ENCODE assay signal across 1 mouse cellular context in the genomic region with DNA sequence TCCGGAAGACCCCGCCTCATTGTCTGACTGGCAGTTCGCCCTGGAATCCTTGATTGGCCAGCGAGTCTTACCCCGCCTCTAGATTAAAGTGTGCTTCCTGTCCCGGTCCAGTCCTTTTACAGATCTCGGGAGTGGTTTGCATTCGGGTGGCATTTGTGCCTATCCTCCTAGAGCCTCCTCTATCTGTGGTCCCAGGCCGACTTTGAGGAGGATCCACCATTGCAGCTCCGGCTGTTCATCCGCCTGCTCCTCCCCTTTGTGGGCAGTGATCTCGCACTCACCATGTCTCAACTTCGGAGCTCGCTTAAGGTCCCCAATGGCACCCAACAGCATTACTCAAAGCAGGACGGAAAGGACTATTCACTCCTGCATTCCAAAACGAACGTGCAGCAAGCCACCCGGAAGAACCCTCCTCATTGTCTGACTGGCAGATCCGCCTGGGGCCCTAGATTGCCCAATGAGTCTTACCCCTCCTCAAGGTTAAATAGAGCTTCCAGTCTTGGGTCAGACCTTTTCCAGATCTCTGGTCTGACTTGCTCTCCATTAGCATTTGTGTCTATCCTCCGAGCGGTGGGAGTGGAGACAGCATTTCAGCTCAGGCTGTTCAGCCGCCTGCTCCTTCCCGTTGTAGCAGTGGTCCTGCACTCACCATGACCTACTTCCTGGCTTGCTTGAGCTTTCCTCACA.
TF ChIP-seq lines count a peak whose summit lies in the region.

No protein-coding gene starts in this region.

TF ChIP-seq in CH12.LX, 34 proteins besides CTCF, POLR2A, EP300 and RAD21 (continued from another document):
- TF ChIP-seq ZMIZ1 (IDR thresholded peaks at IDR 0.05; ENCODE audit: low read depth, low read length) (peak; percentile 83), HCFC1 (IDR thresholded peaks at IDR 0.05; ENCODE audit: low read depth, low read length) (peak; percentile 76), UBTF (IDR thresholded peaks at IDR 0.05; ENCODE audit: low read depth, low read length) (no peak), MEF2A (IDR thresholded peaks at IDR 0.05; ENCODE audit: borderline replicate concordance, low read depth, low read length) (no peak), MAFK (IDR thresholded peaks at IDR 0.05; ENCODE audit: insufficient replicate concordance, low read length) (no peak), CHD2 (IDR thresholded peaks at IDR 0.05; ENCODE audit: low read length) (peak; percentile 77), PAX5 (IDR thresholded peaks at IDR 0.05; ENCODE audit: low read length) (no peak), IRF4 (IDR thresholded peaks at IDR 0.05; ENCODE audit: low read depth, low read length) (peak; percentile 55; the same call in 1 of the 2 replicates), E2F4 (IDR thresholded peaks at IDR 0.05; ENCODE audit: insufficient replicate concordance, low read depth, low read length) (no peak), TCF12 (IDR thresholded peaks at IDR 0.05; ENCODE audit: low read depth, low read length) (peak; percentile 68; the same call in 1 of the 2 replicates), USF2 (conservative IDR thresholded peaks at IDR 0.05; ENCODE audit: low read depth, low read length) (no peak), POLR2AphosphoS2 (IDR thresholded peaks at IDR 0.05; ENCODE audit: low read depth, low read length) (peak; percentile 82; the same call in 1 of the 2 replicates), USF1 (IDR thresholded peaks at IDR 0.05; ENCODE audit: low read depth, low read length) (no peak), SIN3A (IDR thresholded peaks at IDR 0.05; ENCODE audit: low read length) (peak; percentile 72), JUN (IDR thresholded peaks at IDR 0.05; ENCODE audit: insufficient read depth, low read depth, low read length) (no peak), MYC (IDR thresholded peaks at IDR 0.05; ENCODE audit: low read depth, low read length) (peak; percentile 66), RCOR1 (conservative IDR thresholded peaks at IDR 0.05; ENCODE audit: low read depth, low read length) (no peak), ZNF384 (IDR thresholded peaks at IDR 0.05; ENCODE audit: low read depth, low read length) (no peak)
